ENCODE assay signal across 8 mouse cellular contexts in the genomic region with DNA sequence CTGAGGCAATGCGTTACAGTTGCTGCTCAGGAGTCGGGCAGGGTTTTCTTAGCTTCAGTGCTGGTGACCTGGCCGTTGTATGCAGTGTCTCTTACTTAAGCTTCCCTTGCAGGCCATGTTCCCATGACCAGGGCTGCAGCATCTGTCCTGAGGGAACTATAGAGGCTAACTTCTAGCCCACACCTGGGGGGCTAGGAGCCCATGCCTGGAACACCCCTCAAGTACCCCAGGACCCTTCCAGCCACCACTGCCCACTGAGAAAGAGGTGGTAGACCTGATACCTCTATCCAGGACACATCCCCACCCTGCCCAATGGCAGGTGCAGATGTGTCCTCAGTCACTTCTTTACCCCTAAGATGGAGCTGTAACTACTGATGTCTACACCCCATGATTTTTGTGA. TPM values are rescaled to one million over a fixed set of nuclear protein-coding genes. Genes with fewer than 3 reads are reported as not detected.
DNase-seq lines count a peak whose midpoint lies in the region; ATAC-seq and TF ChIP-seq lines count a peak whose summit lies in the region.

No protein-coding gene starts in this region.

- H3K27me3 ChIP-seq in kidney, adult 2 months (replicated peaks; ENCODE audit: control insufficient read depth, insufficient read depth, low read length): no peaks in the 10 kb centered on the region
- H3K27me3 ChIP-seq in hindbrain, embryonic 13.5 days: no peaks in the 10 kb centered on the region
- H3K27me3 ChIP-seq in midbrain, embryonic 12.5 days: peaks cover 13% of the 10 kb centered on the region

- intact Hi-C loops in left cerebral cortex, postnatal 25 days (cut with DNase I): loop anchor here (1.0 to 2.0 kb wide), 3 partner anchors 41 to 108 kb away; partner anchors contain the start of genes 4930507D05Rik and Supv3l1

- peak overlapping the region; percentile 87 for H3K4me2 ChIP-seq in hindbrain, embryonic 13.5 days
- H3K4me2 ChIP-seq in midbrain, embryonic 12.5 days (replicated peaks): peak overlapping the region; percentile 86

- no peak for TF ChIP-seq CTCF in kidney, adult 2 months (conservative IDR thresholded peaks at IDR 0.05; ENCODE audit: insufficient read depth, insufficient read length, low read depth, low read length)

- ATAC-seq in hindbrain, embryonic 13.5 days (ENCODE audit: low FRiP score): no peak
- no peak for ATAC-seq in midbrain, embryonic 12.5 days (ENCODE audit: low FRiP score, low read depth)

- no peaks in the 10 kb centered on the region for H3K9me3 ChIP-seq in hindbrain, embryonic 13.5 days
- no peaks in the 10 kb centered on the region for H3K9me3 ChIP-seq in midbrain, embryonic 12.5 days

- no peak for TF ChIP-seq POLR2A in kidney, adult 2 months (IDR thresholded peaks at IDR 0.05; ENCODE audit: low read depth, low read length)

- H3K4me1 ChIP-seq in kidney, adult 2 months (ENCODE audit: control insufficient read depth, insufficient read depth, low read length): peaks cover 3% of the 10 kb centered on the region; the same call in 1 of the 2 replicates
- H3K4me1 ChIP-seq in brown adipose tissue, adult 24 weeks (ENCODE audit: control insufficient read depth, insufficient read depth, insufficient read length, low read length): peaks cover 17% of the 10 kb centered on the region
- H3K4me1 ChIP-seq in hindbrain, embryonic 13.5 days (replicated peaks): peaks cover 36% of the 10 kb centered on the region
- peaks cover 28% of the 10 kb centered on the region for H3K4me1 ChIP-seq in midbrain, embryonic 12.5 days

- 15% methylated on average over 3 of the region's 3 CpGs for WGBS in kidney, adult 2 months
- WGBS in hindbrain, embryonic 13.5 days: 33% methylated on average over 3 of the region's 3 CpGs
- WGBS in midbrain, embryonic 12.5 days: 24% methylated on average over 3 of the region's 3 CpGs

- H3K27ac ChIP-seq in kidney, adult 2 months (ENCODE audit: insufficient read depth, low read depth, low read length): peak overlapping the region; percentile 90
- peak overlapping the region; percentile 87 for H3K27ac ChIP-seq in brown adipose tissue, adult 24 weeks (replicated peaks; ENCODE audit: low read depth, low read length)
- H3K27ac ChIP-seq in hindbrain, embryonic 13.5 days: peak overlapping the region; percentile 88
- peak overlapping the region; percentile 89; the same call in 1 of the 2 replicates for H3K27ac ChIP-seq in midbrain, embryonic 12.5 days (replicated peaks)

- H3K9ac ChIP-seq in hindbrain, embryonic 13.5 days: peak overlapping the region; percentile 87
- H3K9ac ChIP-seq in midbrain, embryonic 12.5 days (replicated peaks): peak overlapping the region; percentile 77

- no peaks in the 10 kb centered on the region for H3K36me3 ChIP-seq in kidney, adult 2 months (ENCODE audit: control insufficient read depth, insufficient read depth, low read length)
- H3K36me3 ChIP-seq in hindbrain, embryonic 13.5 days: no peaks in the 10 kb centered on the region
- no peaks in the 10 kb centered on the region for H3K36me3 ChIP-seq in midbrain, embryonic 12.5 days

- H3K4me3 ChIP-seq in kidney, adult 2 months (ENCODE audit: insufficient read depth, low read depth, low read length): peak overlapping the region; percentile 67
- H3K4me3 ChIP-seq in brown adipose tissue, adult 24 weeks (ENCODE audit: insufficient read depth, low read depth, low read length): peak overlapping the region; percentile 70
- H3K4me3 ChIP-seq in hindbrain, embryonic 13.5 days: peak overlapping the region; percentile 75
- H3K4me3 ChIP-seq in midbrain, embryonic 12.5 days: peak overlapping the region; percentile 69

- DNase-seq in kidney, adult 2 months: no peak
- DNase-seq in kidney, postnatal 14 days: no peak
- DNase-seq in embryo, embryonic 10.5 days (ENCODE audit: low spot score): no peak
- DNase-seq in urinary bladder, postnatal 4 days (ENCODE audit: low spot score in 2 of 2): no peak
- no peak for DNase-seq in left cerebral cortex, postnatal 25 days (ENCODE audit: low spot score in 2 of 2)

RNA-seq across cellular contexts. Expression of gene Hk1, which starts 38.7 kb away (rescaled TPM):
- 60.5 and 60.9 TPM in 2 replicates for polyA plus RNA-seq in kidney, adult 2 months (2012; rRNA removed)
- 19.8 and 27.2 TPM in 2 replicates for polyA plus RNA-seq in brown adipose tissue, adult 24 weeks (2012; ENCODE audit: insufficient read depth, insufficient read length, missing spikeins)
- 83.4 and 93.0 TPM in 2 replicates for polyA plus RNA-seq in hindbrain, embryonic 13.5 days (2015; fragmentation: Nextera tagmentation; extraction: Ambion mirVana)
- 40.6 and 44.5 TPM in 2 replicates for polyA plus RNA-seq in midbrain, embryonic 12.5 days (2016; fragmentation: Nextera tagmentation; extraction: Ambion mirVana)
- 100 to 1,000 TPM; 305 to 321 TPM for total RNA-seq in left cerebral cortex, postnatal 25 days (2021)
